Mouse (Mus musculus): ENCODE data around the gene Med6.

Med6 gene

DNA sequence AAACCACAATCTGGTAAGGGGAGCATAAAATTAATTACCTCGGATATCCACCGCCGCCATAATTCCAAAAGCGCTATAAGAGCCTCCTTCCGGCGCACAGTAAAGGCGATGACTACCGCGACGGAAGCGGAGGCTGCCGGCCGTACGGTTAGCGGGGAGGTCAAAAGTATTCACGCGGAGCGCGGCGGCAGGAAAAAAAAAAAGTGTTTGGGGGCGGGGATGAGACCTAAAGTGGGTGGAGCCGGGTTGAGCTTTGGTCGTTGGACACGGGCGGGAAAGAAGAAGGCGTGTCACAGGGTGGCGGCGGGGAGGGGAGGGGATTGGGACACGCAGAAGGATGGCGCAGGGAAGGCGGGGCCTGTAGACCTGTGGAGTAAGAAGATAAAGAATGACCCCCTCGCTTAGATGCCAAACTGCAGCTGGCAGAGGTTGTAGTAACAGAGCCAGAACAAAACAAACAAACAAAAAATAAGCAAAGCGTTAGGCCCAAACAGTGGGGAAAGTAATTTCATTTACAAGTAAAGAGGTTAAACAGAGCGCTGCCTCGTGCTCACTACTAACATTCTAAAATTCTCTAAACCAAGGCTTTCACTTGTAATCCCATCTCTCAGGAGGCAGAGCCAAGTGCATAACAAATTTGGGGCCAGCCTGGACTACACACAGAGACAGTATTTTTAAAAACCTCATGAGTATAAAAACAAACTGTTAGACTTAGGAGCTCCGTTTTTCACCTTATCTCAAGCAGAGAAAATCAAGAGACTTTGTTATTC is at the start of gene Med6:
Med6 (minus strand) TSS at position 107 of the 770 bp plus-strand sequence.
- DNase-seq = peak; percentile 95

DNA sequence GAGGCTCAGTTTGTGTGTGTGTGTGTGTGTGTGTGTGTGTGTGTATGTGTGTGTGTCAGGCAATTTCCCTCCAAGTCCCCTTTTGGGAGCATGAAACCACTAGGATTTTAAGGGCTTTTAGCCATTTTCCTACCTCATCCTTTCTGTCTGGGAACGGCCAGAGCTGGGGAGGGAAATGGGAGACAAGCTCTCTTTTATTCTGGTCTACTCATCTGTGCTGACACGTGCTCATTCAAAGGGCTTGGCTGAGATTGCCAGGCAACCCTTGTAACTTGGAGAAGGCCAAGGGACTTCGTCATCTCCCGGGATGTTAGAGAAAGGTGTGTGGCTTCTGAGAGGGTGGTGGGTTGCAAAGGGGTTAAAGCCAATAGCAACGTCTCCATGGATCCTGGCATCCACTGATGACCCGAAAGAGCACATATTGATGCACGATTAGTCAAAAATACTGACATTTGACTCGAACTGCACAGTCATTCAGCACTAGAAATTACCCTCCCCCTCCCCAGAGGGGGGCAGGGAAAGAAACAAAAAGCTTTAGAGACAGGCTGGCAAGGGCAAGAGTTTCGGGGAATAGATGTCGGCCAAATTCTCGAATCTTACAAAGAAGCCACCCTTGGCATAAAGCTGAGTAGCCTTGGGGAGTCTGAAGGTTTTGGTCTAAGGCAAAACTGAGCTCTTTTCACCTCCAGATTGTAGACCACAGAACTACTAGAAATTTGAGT is 47.7 kb upstream of the Med6 start:
- peak; percentile 46 for DNase-seq

DNA sequence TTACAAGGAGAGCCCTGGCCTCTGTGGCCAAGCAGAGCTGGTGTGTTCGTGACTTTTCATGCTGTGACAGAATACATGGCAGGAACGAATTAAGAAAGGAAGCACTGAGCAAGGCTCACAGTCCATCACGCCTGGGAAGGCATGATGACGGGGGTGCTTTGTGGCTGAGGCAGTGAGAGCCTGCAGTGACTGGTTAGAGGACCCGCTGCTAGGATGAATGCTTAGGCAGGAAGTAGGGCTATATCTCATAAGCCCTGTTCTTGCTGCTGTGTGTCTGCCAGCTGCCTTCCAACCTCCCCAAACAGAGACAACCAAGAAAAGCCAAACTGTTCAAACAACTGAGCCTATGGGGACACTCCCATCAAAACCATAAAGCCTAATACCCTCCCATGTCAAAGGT is 45.8 kb upstream of the Med6 start:
- no peak for DNase-seq

DNA sequence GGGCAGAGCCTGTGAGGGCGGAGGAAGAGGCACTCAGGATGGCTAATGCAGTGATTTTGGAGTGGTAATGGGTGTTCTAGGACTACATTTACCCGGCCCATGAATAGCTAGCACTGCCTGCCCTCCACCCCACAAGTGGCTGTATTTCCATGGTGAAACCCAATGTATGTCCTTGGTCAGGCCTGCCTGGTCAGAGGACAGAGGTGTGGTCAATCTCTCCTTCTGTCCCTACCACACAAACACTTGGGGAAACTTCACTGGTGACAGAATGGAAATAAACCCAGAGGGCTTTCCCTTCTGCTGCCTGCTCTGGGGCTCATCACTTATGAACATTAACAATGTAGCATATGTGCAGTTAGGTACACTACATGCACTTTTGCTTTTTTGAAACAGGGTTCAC is 38.4 kb upstream of the Med6 start:
- no peak for DNase-seq

DNA sequence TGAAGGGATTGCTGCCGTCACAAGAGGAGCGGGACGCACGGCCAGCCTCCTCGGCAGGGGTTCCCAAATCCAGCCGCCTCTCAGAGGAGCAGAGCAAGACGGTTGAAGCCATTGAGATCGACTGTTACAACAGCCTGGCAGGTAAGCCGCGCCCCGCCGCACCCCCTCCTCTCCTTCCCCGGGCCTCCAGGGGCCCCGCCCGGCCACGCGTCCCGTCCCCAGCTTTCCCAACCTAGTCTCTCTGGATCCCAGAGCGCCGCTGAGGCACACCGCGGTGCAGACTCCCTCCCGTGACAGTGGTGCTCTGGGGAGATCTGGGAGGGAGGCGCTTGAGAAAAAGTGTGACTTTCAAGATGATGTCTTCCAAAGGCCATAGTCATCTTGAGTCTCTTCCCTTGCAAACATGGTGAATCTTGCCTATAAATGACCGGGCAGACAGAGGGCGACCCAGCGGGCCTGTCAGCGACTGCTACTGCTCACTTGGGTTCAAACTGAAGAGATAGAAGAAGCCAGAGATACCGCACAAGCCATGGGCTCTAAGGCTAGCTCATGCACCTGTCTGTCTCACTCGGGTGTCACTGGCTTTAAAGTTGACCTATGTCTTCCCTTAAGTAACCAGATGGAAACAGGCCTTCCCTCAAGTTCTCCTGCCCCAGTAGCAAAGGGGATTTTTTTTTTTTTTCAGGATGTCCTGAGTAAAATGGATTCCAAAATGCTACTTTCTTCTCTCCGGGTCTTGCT is 37.0 kb upstream of the Med6 start:
- DNase-seq = peak; percentile 24

DNA sequence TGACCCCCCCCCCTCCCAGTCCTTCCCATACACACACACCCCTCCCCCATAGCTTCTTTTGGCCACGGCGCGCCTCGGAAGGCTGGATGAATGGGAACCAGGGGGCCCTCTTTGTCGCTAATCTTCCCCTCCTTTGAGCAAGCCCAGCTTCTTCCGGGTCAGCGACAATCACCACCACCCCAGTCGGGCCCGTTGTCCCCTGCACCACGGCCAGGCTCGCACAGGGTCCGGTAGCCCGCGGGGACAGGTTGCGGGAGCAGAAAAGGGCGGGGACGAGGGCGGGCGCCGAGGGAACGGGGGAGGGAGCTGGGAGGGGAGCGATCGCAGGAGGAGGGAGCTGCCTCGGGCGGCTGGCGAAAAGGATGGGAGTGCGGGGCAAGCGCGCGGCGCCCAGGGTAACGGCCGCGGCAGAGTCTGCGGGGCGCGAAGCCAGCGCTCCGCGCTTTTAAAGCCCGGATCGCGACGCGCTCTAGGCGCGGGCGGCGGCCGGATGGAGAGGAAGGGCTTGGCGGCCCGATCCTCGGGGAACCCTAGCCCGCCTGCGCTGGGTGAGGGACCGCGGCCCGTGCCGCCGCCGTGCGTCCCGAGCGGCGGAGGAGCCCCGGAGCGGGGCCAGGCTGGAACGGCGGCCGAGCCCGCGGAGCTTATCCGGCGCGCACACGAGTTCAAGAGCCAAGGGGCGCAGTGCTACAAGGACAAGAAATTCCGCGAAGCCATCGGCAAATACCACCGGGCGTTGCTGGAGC is 36.3 kb upstream of the Med6 start, which contains the start of gene Ttc9:
Ttc9 (plus strand) TSS at position 335 of the 746 bp plus-strand sequence.
- DNase-seq = peak; percentile 43

DNA sequence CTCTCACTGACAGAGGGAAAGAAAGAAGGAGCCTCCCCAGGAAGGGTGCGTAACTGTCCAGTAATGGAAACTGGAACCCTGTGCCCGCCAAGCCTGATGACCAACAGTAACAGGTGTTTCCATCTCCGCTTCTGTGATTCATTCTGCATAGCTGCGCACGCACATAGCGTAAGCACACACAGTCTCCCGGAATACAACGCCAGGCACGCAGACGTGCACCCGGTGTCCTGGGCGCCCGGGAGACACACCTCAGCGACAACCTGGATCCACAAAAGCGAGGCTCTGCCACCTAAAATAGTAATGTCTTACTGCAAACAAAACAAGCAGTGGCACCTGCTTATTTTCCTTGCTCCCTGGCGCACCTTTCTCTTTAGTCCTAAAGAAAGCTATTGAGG is 35.7 kb upstream of the Med6 start:
- DNase-seq = peak; percentile 67

DNA sequence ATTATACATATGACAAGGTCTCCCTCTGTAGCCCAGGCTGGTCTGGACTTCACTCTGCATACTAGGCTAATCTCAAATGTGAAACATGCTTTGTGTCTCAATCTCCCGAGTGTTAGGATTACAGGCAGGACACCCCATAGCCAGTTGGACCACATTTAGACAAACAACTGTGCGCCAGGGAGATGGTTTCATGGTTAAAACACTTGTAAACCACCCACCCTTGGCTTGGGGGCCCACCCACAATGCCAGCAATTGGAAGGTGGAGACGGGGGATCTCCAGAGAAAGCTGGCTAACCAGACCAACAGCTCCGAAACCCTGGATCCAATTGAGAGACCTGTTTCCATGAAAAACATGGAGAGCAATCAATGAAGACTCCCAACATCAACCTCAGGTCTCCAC is 33.3 kb upstream of the Med6 start:
- DNase-seq = no peak

DNA sequence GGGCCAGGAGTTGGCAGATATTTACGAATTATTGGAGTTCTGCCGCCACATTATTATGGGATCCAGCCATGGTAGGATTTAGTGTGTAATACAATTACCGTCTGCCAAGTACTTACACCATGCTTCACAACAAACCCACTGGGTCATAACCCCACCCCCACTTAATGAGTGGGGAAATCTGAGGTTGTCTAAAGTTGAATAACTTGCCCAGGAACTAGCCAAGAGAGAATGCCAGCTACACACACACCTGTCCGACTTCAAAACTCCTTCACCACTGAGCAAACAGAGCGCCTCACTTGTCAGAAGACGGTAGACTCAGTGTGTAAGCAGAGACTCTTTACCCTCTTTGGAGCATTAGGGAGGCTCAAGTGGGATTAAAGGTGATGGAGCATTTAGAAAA is 32.6 kb upstream of the Med6 start:
- no peak for DNase-seq

DNA sequence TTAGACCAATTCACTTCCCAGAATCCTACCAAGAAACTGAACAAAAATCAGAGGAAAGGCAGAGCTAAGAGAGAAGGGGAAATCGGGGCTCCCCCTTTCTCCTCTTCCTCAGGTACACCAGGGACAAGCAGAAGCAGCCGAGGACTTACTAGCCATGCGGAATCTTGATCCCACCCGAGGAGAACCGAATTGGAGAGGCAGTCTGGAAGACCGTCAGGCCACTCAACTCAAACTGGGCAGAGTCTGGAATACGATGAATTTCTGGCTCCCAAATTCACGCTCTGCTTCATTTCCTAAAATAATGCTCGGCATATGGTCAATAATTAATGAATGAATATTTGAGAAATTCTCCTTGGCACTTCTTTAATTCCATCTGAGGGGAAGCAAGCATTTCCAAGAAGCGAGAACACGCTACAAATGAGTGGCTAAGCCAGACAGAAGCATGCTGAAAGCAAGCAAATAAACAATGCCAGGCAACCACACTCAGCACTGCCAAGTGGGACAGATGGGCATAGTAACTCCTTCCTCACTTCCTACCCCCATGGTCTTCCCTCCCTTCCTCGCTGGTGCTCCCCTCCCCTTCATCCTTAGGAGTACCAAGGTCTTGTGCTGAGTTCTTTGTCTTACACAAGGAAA is 31.5 kb upstream of the Med6 start:
- DNase-seq = peak; percentile 36

DNA sequence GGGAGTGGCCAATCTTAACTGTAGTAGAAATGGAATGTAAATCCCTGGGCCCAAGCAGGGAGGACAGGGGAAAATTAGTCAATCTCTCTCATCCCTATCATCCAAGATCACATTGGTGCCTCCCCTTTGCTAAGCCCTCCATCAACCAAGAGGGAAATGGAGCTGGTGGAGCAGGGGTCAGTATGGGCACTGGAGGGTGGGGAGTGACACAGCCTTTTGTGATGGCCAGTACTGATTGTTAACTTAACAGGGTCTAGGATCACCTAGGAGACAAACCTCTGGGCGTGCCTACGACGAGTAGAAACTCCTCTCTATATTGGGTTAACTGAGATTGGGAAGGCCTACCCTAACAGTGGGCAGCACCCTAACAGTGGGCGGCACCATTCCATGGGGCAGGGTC is 28.6 kb upstream of the Med6 start:
- no peak for DNase-seq

DNA sequence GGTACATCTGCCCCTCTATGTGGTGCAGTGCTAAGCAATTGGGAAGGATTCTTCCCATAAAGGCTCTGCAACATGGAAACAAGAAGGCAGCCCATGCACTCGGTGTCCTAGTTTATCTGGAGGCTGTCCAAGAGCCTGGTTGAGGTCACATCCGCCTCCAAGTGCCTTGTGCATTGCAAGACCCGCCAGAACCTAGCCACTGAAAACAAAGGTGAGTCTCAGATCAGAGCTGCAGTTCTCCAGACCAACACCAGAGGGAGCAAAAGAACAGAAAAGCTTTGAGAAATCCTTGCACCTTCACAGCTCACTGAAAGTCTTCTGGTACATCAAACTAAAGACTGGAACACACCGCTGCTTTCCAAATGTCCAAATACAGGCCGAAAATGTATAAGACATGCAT is 24.5 kb upstream of the Med6 start:
- peak; percentile 56 for DNase-seq

DNA sequence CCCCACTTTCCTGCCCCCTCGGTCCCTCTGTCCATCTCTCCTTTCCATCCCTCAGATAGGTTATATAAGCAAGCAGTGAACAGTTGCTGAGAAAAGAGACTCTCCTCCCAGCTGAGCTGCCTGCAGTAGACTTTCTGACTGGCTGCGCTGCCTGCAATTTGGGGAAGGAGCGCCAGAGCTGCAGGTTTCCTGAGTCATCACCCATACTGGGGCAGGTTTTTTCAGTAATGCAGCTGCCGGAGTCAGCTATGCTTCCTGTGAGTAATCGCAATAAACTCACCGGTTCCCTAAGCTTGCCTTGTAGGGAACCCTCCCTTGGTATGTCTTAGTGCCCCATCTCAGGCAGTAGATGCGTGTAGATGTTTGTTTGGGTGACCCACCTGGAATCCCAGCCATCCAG is 22.2 kb upstream of the Med6 start:
- peak; percentile 29 for DNase-seq

DNA sequence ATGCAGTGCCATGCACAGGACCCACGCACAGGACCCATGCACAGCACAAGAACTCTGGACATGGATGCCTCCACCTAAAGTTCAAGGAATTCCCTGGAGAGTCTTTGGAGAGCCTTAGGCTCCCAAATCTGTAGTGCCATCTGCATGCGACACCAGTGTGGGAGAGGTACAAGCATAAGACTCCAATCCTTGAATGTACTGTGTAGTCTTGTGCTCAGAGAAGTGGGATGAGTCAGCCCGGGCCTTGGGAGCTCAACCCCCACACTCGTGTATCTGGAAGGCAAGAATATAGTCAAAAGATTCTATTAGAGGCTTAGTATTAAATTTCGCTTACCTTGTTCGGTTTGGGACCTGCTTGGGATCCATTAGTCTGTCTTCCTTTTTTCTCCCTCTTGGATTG is 21.0 kb upstream of the Med6 start:
- peak; percentile 20 for DNase-seq

DNA sequence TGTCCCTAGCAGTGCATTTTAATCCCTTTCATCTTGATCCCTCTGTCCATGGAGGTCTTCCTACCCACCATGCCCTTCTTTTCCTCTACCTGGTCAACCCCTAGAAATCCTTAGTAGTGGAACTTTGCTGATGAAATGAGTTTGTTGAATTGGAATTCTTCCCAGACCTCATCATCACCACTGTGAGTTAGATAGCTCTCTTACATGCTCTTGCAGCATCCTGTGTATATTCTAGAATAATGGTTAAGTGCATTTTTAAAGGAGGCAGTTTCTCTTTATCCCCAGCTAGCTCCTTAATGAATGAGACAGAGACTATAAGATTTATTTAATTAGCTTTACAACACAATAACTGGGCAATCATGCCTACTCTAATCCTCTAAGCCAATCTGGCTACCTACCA is 14.6 kb upstream of the Med6 start:
- DNase-seq = no peak

DNA sequence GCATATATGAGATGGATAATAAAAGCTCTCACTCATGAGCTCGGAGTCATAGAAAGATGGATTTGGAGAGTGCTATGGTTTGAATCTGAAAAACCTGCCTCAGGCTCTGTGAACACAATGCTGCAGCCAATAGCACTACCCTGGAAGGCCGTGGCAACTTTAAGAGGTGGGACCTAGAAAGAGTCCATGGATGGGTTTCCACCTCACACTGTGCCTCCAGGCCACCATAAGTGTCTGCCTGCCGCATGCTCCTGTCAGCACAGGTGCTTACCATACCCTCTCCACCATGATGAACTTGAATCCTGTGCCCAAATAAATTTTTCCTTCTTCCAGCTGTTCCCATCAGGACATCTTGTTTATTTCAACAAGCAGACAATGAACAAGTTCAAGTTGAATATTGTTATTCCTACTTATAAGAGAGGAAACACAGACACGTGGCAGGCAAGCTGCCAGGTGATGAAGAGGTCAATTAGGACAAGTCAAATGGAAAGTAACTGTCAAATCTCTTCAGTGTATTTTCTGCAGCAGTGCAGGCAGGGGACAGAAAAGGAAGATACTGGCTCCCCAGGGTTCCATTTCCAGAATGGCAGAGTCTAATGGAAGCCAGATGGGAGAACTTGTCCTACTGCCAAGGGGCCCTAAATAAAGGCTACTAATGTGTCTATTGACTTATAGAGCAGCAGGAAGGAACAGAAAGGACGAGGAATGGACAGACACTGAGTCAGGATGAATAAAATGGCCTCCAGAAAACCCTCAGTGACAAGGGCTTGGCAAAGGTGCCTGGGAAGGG is 10.4 kb upstream of the Med6 start:
- no peak for DNase-seq

DNA sequence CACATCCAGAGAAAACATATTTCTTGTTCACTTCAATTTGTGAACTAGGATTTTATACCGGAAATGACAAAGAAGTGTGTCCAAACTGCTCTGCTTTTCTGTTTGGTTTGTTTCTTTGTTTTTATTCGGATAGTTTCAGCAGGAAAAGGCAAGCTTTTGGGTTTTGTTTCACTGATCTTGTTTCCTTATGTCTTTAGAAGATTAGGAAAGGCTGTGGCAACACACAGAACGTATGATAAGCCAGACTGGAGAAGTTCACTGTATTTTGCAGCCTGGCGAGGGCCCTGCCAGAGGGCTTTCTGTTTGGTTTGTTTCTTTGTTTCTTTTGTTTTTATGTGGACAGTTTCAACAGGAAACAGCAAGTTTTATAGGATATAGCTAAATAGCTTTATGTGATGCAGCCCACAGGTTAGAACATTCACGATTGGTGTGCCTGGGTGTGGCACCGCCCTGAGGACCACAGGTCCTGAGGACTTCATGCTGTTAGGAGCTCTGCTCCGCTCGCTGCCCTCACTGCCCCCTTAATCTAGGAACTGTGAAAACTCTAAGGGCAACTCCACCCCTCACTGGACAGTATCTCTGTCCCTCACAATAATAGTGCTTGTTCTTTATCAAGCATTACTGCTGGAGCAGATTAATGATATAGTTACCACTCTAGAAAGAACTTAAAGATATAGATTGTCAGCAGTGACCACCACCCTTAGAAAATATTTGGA is 1.9 kb upstream of the Med6 start:
- no peak for DNase-seq

DNA sequence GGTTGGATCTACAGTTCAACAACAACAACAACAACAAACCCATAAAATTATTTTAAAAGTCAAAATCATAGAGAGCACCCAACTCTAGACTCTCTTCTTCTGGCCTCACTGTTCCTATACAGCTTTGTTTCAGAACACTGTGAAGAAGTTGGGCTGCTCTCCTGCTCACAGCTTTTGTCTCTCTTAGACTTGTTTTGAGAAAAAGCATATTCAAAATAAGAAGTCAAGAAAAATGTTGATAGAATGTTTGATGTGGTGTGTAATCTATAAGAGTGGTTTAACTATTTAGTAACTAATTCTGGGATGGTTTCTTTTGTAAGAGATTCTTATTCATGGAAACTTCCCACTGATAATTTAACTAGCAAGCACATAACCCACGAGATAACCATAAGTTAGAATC is 26.4 kb downstream of the Med6 start, which contains the start of gene Adam21:
Adam21 (minus strand) TSS at position 101 of the 400 bp plus-strand sequence.
- DNase-seq = no peak

DNA sequence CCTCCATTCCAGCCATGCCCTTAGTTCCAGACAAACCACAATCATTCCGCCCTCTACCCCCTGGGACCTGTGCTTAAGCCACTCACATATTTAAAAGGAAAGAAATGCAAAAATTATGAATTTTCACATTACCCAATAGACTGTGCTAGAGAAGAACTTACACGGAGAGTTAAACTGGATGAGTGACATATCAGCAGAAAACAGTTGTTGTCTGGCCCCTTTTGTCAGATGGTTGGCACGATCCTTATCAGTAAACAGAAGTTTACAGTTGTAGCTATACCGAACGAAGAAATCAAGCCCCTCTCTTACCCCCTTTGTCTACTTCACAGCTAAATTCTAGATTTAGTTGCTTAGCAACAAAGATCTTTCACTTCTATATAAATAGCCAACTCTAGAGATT is 26.9 kb downstream of the Med6 start:
- no peak for DNase-seq

DNA sequence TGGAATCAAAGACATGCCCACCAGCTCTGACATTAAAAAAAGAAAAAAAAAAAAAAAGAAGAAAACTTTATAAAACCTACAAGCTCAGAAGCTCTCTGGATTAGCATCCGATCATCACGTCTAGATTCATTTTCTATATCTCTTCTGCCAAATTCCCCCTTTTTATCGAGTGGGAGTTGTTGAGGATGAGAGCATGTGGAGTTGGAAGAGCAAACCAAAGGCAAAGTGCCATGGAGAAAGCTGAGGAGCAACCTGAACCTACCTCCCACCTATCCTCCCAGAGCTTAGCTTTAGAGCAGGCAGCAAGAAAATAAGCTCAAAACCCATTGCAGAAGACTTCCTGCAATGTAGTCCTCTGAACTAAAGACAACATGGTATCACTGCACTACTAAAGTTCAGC is 30.6 kb downstream of the Med6 start:
- no peak for DNase-seq

DNA sequence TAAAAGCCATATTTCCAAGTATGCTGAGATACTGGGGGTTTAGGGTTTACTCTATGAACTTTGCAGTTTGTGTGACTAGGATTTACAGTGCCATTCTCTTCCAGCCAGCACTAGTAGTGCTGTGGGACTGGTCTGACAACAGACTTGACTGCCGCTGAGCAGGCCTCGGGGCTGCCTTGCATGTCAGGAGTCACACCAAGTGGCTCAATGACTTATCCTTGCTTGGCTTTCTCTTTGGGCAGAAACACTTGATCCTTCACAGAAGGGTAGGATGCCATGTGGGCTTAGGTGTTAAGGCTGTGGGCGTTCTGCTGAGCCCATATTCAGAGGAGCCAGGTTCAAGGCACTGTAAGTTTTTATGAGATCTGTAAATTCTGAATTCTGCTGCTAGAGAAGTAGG is 45.5 kb downstream of the Med6 start:
- no peak for DNase-seq

Measured in layer of hippocampus, adult 9-11 months (tissue).